ENCODE assay signal across 17 mouse cellular contexts in genomic region chr11:9608249-9608648, GRCm38 (mm10).
"Had no signal": no experiment of that assay in that cellular context is flagged by ENCODE, and none has a peak within 500 bp of the region (broad histone marks: within the 10 kb centered on the region; RNA-seq: fewer than 3 reads in every experiment).

No protein-coding gene starts in this region.

- H3K36me3 ChIP-seq: liver, embryonic 15.5 days; lung, embryonic 15.5 days; neural tube, embryonic 12.5 days; stomach, embryonic 15.5 days had no signal

- H3K9me3 ChIP-seq: liver, embryonic 15.5 days; lung, embryonic 15.5 days; megakaryocyte, embryonic 14.5 days; neural tube, embryonic 12.5 days; stomach, embryonic 15.5 days had no signal

- H3K4me2 ChIP-seq: liver, embryonic 15.5 days; lung, embryonic 15.5 days; midbrain, embryonic 11.5 days; neural tube, embryonic 12.5 days; stomach, embryonic 15.5 days had no signal

- H3K4me1 ChIP-seq: liver, embryonic 15.5 days; megakaryocyte, embryonic 14.5 days; neural tube, embryonic 12.5 days; stomach, embryonic 15.5 days had no signal

- H3K27me3 ChIP-seq: liver, embryonic 15.5 days; lung, embryonic 15.5 days; megakaryocyte, embryonic 14.5 days; neural tube, embryonic 12.5 days; stomach, embryonic 15.5 days had no signal

- H3K27ac ChIP-seq: liver, embryonic 15.5 days; lung, embryonic 15.5 days; macrophage; neural tube, embryonic 12.5 days; stomach, embryonic 15.5 days; stomach, postnatal 0 days had no signal

- H3K4me3 ChIP-seq: liver, embryonic 15.5 days; lung, embryonic 15.5 days; megakaryocyte, embryonic 14.5 days; neural tube, embryonic 12.5 days; stomach, embryonic 15.5 days had no signal

- ATAC-seq: liver, postnatal 0 days; lung, postnatal 0 days had no signal

- H3K9ac ChIP-seq: liver, embryonic 15.5 days; liver, postnatal 0 days; lung, embryonic 15.5 days; neural tube, embryonic 12.5 days; stomach, embryonic 15.5 days had no signal

- DNase-seq: liver, postnatal 0 days; lung, adult 2 months; lung, postnatal 14 days; lung, postnatal 36 days; right cerebral cortex, postnatal 14 days; thymus, adult 2 months; thymus, postnatal 25 days; thymus, postnatal 4 days had no signal
